Mouse (Mus musculus): ENCODE results near the gene Kcng3. TPM values are rescaled to one million over a fixed set of nuclear protein-coding genes. Genes with fewer than 3 reads are reported as not detected.

The Kcng3 gene
- polyA plus RNA-seq, 1 experiment, result 0.25 TPM

DNA sequence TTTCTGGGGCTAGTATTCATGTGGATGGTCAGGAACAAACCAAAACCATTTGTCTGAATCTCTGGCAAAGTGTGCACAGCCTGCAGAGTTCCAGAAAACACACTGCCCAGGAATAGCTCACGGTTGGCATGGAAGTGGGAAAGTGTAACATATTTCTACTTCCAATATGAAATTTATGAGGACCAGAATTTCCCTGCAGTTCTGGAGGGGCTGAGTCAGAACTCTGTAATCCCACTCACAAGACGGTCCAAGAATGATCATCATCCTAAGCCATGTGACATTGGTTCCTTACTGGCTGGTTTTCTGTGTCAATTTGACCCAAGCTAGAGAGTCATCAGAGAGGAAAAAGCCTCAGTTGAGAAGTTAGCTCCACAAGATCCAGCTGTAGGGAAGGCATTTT, 89.3 kb downstream of the Kcng3 start:
- Histone ChIP-seq H3K36me3 (ENCODE audit: control insufficient read depth, insufficient read depth, low read length) (no peaks in the 10 kb centered on the region), H3K27ac (ENCODE audit: insufficient read depth, low read depth, low read length) (no peak overlapping the region), H3K4me3 (ENCODE audit: low read depth, low read length) (no peak overlapping the region), H3K27me3 (ENCODE audit: control insufficient read depth, insufficient read depth, low read length) (0 out of 2 replicates have a peak, but pooled peaks cover 10% of the 10 kb centered on the region), H3K4me1 (ENCODE audit: control insufficient read depth, insufficient read depth, insufficient read length, low read length) (no peaks in the 10 kb centered on the region)
- 90% methylated on average over 2 of the region's 2 CpGs for WGBS
- no peak for TF ChIP-seq POLR2A (IDR thresholded peaks at IDR 0.05; ENCODE audit: low read depth, low read length)
- no peak for TF ChIP-seq CTCF (IDR thresholded peaks at IDR 0.05; ENCODE audit: extremely low read depth, insufficient read length, insufficient replicate concordance, low read depth, low read length)

DNA sequence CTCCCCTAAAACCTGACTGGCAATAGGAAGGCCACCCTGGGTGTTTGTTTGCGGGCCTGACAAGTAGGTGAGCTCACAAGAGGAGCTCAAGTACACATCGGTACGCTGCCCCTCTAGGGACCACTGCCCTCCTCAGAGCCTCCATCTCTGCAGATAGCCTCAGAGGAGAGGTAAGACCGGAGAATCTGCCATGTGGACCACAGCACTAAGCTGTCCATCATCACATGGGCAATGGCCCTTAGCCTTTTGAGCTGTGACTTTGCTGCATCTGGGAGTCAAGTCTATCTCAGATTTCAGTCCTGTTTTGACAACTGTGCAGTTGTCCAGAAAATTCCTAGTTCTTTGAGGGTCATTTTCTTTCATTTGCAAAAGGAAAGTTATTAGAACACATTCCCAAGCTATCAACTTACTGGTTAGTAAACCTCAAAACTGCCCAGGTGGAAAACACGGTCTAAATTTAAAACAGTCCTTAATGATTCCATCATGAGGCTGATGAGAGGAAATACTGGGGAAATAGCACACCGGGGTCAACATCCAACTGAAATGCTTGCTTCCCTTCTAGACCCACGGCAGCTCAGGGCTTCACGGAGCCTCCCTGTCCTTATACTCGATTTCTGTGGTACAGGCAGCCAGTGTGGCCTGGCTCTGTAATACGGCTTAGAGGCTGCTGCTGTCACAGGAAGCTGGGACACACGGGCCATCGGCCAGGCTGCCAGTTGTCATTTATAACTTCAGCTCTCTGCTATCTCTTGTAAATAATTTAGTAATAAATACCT, 92.2 kb downstream of the Kcng3 start:
- Histone ChIP-seq H3K36me3 (ENCODE audit: control insufficient read depth, insufficient read depth, low read length) (no peaks in the 10 kb centered on the region), H3K27ac (ENCODE audit: insufficient read depth, low read depth, low read length) (no peak overlapping the region), H3K4me1 (ENCODE audit: control insufficient read depth, insufficient read depth, insufficient read length, low read length) (no peaks in the 10 kb centered on the region), H3K27me3 (ENCODE audit: control insufficient read depth, insufficient read depth, low read length) (no peaks in the 10 kb centered on the region), H3K4me3 (ENCODE audit: low read depth, low read length) (no peak overlapping the region)
- 62% methylated on average over 12 of the region's 12 CpGs for WGBS
- TF ChIP-seq POLR2A (IDR thresholded peaks at IDR 0.05; ENCODE audit: low read depth, low read length), result no peak
- TF ChIP-seq CTCF (IDR thresholded peaks at IDR 0.05; ENCODE audit: extremely low read depth, insufficient read length, insufficient replicate concordance, low read depth, low read length), result no peak

DNA sequence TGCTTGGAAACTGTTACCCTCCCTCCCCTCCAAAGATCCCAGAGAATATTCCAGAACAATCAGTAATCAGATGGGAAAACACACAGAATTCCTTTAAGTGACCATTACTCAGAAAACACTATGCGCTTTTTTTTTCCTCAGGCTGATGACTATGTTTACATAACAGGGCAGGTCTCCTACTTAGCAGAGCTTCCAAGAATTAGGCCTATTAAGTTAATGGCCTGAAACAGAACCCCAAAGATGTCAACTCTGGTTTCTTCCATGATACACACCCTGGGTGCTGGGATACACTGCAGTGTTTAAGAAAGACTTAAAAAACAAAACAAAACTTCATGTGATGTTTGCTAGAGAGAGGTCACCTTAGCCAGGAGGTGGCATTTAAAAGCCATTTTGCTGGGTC, 93.0 kb downstream of the Kcng3 start:
- Histone ChIP-seq H3K4me1 (ENCODE audit: control insufficient read depth, insufficient read depth, insufficient read length, low read length) (no peaks in the 10 kb centered on the region), H3K27ac (ENCODE audit: insufficient read depth, low read depth, low read length) (no peak overlapping the region), H3K4me3 (ENCODE audit: low read depth, low read length) (no peak overlapping the region), H3K27me3 (ENCODE audit: control insufficient read depth, insufficient read depth, low read length) (no peaks in the 10 kb centered on the region), H3K36me3 (ENCODE audit: control insufficient read depth, insufficient read depth, low read length) (no peaks in the 10 kb centered on the region)
- WGBS, result 26% methylated on average over 1 of the region's 1 CpGs
- TF ChIP-seq CTCF (IDR thresholded peaks at IDR 0.05; ENCODE audit: extremely low read depth, insufficient read length, insufficient replicate concordance, low read depth, low read length) (no peak), POLR2A (IDR thresholded peaks at IDR 0.05; ENCODE audit: low read depth, low read length) (no peak)

DNA sequence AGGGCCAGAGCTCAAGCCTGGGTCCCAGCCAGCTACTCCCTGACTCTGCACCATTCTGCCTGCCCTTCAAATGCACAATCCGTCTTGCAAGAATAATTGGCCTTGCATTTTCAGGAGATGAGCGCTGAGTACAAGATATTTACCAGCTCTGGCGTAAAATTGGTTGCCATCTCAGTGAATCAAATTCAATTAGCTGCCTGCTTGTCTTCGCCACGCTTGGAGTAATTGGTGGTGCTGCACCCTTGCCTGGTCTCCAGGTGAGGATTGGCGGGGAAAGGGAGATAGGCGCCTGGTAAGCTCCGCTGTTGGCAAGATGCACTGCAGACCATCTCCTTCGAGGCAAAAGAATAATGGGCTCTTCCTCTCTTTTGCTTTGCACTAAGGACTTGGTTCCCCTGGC, 93.6 kb downstream of the Kcng3 start:
- Histone ChIP-seq H3K27ac (ENCODE audit: insufficient read depth, low read depth, low read length) (no peak overlapping the region), H3K4me1 (ENCODE audit: control insufficient read depth, insufficient read depth, insufficient read length, low read length) (no peaks in the 10 kb centered on the region), H3K4me3 (ENCODE audit: low read depth, low read length) (no peak overlapping the region), H3K27me3 (ENCODE audit: control insufficient read depth, insufficient read depth, low read length) (no peaks in the 10 kb centered on the region), H3K36me3 (ENCODE audit: control insufficient read depth, insufficient read depth, low read length) (no peaks in the 10 kb centered on the region)
- TF ChIP-seq POLR2A (IDR thresholded peaks at IDR 0.05; ENCODE audit: low read depth, low read length) (no peak), CTCF (IDR thresholded peaks at IDR 0.05; ENCODE audit: extremely low read depth, insufficient read length, insufficient replicate concordance, low read depth, low read length) (no peak)
- 70% methylated on average over 9 of the region's 9 CpGs for WGBS

Other genes with a start within 250 kb of the Kcng3 start
- gene Cox7a2l, start 114.6 kb downstream of the Kcng3 start, polyA plus RNA-seq (2012; rRNA removed), result 29.8 and 53.9 TPM in 2 replicates
- 13.7 and 40.1 TPM in 2 replicates for gene Mta3, start 74.3 kb upstream of the Kcng3 start, polyA plus RNA-seq (2012; rRNA removed)
- gene Haao, start 216.1 kb upstream of the Kcng3 start, polyA plus RNA-seq (2012; rRNA removed), result 2.7 and 5.8 TPM in 2 replicates

Data from small intestine, adult 2 months (tissue).